Mouse (Mus musculus) bone marrow, adult 2 months (tissue): ENCODE data around the gene Mthfd2l. TPM values are rescaled to one million over a fixed set of nuclear protein-coding genes. Genes with fewer than 3 reads are reported as not detected.

ENCODE experiments used
- H3K27ac ChIP-seq: fragments of 200-500 bp; 2 replicates; pipeline ENCODE4 v1.5.1; 2012; ENCODE audit warnings: low read depth, mild to moderate bottlenecking, control low read depth, inconsistent platforms, low read length; ENCODE audit not compliant: control insufficient read depth, poor library complexity, insufficient read depth
- H3K4me1 ChIP-seq: fragments of 200-500 bp; 2 replicates; pipeline ENCODE4 v1.6.1; 2011; ENCODE audit warnings: low read length; ENCODE audit not compliant: control insufficient read depth, insufficient read depth
- H3K4me3 ChIP-seq: fragments of 200-500 bp; replicated peaks from 2 replicates; pipeline ENCODE3; 2011; ENCODE audit warnings: mild to moderate bottlenecking, low read depth, low read length, control low read depth; ENCODE audit not compliant: control insufficient read depth
- CTCF ChIP-seq: fragments of 200-500 bp; IDR thresholded peaks from 2 replicates; pipeline ENCODE4 v1.5.1; 2011; ENCODE audit warnings: low read length, control low read depth; ENCODE audit not compliant: control insufficient read depth, insufficient read depth
- POLR2A ChIP-seq: fragments of 200-500 bp; IDR thresholded peaks from 2 replicates; pipeline ENCODE4 v1.6.1; 2011; ENCODE audit warnings: low read depth, mild to moderate bottlenecking, control low read depth, low read length, borderline replicate concordance; ENCODE audit not compliant: control insufficient read depth
- WGBS: fragments of 180-500 bp; shearing (Covaris S2); methylation state at CpG from one replicate; pipeline ENCODE4 v1.1.7; 2018; 5-methylcytosine and 5-hydroxymethylcytosine counted together
- polyA plus RNA-seq: library from polyadenylated mRNA; stranded (reverse); fragments of >200 nt; gene quantifications from 2 replicates; pipeline ENCODE4 v1.2.4, GENCODE M21; 2011; ENCODE audit warnings: low replicate concordance; ENCODE audit not compliant: missing spikeins, insufficient read depth, insufficient read length

Mthfd2l gene
- polyA plus RNA-seq, 1 experiment = 3.4 TPM

DNA sequence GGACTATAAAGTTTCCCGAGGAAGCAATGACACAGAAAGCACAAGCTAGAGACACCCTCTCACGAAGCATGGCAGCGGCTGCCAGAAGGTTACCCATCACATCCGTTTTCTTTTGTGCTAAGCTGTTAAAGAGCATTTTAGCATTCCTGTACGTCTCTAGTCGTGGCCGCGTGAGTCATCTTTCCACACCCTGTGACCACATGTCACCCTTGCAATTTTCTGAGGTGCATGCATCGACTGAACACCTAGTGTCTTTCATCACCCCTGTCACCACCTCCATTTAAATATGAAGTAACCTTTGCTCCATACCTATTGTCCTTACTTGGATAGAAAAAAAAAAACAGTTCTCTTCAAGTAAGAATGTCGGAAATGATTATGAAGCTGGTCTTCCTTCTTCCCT, 84.3 kb downstream of the Mthfd2l start:
- TF ChIP-seq CTCF (no peak), POLR2A (no peak)
- WGBS = 83% methylated on average over 10 of the region's 10 CpGs
- Histone ChIP-seq H3K27ac (no peak overlapping the region), H3K4me1 (no peaks in the 10 kb centered on the region; the same call in 1 of the 2 replicates), H3K4me3 (no peak overlapping the region)

DNA sequence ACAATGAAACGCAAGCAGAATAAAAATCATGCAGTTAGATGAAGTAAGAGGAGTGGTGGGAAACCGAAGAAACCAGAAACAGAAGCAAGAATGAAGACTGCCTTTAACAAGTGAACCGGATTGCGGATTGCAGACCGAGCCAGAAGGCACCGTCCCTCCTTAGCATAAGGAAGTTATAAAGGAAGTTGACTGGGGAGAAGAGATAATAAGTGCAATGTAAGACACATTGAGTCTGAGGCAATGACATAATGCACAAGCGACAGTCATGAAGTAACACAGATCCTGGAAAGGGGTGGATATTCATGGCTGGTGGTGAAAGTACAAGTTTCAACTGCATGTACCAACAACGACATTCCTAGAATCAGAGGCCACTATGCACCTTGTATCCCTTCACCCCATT, 92.2 kb downstream of the Mthfd2l start:
- no peak overlapping the region for H3K4me3 ChIP-seq
- no peak overlapping the region for H3K27ac ChIP-seq
- H3K4me1 ChIP-seq = no peaks in the 10 kb centered on the region; the same call in 1 of the 2 replicates
- 28% methylated on average over 8 of the region's 8 CpGs for WGBS
- TF ChIP-seq CTCF = no peak
- no peak for TF ChIP-seq POLR2A

DNA sequence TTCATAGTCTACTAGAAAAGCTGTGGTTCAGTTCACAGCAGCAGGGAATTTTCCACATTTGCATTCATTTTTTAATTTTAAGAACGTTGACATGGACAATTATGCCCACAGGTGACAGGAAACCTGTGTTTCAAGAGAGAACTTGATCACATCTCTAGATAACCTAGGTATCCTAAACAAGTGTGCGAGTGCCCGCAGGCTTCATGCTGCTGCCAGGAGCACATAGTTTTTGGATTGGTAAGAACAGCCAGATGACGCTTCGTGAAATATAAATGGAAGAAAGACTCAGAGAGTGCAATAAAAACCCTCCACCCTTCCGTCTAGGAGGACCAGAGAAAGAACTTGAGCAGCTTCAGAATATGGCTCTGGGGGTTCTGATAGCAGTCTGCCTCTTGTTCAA, 96.2 kb downstream of the Mthfd2l start, which contains the start of gene Epgn:
Gene Epgn (plus strand): TSS at position 301 of the 400 bp plus-strand sequence.
- 76% methylated on average over 6 of the region's 6 CpGs for WGBS
- no peak for TF ChIP-seq POLR2A
- no peak for TF ChIP-seq CTCF

DNA sequence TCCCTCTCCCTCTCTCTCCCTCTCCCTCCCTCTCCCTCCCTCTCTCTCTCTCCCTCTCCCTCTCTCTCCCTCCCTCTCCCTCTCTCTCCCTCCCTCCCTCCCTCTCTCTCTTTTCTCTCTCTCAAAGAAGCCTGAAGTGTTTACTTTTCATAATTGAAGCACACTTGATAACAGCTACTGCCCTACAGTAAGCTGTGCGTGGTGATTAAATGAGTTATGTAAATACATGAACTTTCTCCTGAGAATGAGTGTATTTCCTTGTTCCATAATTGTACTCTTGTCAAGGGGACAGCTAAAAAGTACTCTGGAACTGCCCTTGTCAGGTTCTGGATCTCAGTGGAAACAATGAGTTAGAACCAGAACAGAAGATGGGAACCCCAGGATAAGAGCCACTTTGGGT, 96.9 kb downstream of the Mthfd2l start:
- no peaks in the 10 kb centered on the region; the same call in 1 of the 2 replicates for H3K4me1 ChIP-seq
- H3K4me3 ChIP-seq = no peak overlapping the region
- TF ChIP-seq POLR2A (no peak), CTCF (no peak)
- no peak overlapping the region for H3K27ac ChIP-seq
- 77% methylated on average over 1 of the region's 1 CpGs for WGBS

More for the DNA sequence above, 96.2 kb downstream of the Mthfd2l start, which contains the start of gene Epgn:
- H3K4me3 ChIP-seq = no peak within 1 kb of the TSS
- H3K27ac ChIP-seq = no peak within 1 kb of the TSS
- H3K4me1 ChIP-seq = no peaks in the 10 kb centered on the region; the same call in 1 of the 2 replicates

DNA sequence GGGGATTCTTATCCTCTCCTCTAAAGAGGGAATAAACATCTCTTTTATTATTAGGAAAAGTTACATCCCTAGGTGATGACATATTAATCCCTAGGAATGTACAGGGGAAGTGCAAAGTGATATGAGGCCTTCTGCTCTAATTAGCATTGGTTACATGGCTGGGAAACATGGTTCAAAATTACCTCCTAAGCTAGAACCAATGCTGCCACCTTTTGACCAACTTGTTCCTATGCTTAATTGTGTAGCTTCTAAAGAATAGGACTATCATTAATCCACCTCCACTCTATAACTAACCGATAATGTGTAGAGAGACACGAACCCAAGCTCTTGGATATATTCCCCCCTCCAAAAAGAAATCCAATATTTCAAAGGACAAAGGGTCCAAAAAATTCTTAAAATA, 99.7 kb downstream of the Mthfd2l start:
- Histone ChIP-seq H3K27ac (no peak overlapping the region), H3K4me3 (no peak overlapping the region), H3K4me1 (no peaks in the 10 kb centered on the region; the same call in 1 of the 2 replicates)
- WGBS = 79% methylated on average over 2 of the region's 2 CpGs
- TF ChIP-seq POLR2A = no peak
- TF ChIP-seq CTCF = no peak

DNA sequence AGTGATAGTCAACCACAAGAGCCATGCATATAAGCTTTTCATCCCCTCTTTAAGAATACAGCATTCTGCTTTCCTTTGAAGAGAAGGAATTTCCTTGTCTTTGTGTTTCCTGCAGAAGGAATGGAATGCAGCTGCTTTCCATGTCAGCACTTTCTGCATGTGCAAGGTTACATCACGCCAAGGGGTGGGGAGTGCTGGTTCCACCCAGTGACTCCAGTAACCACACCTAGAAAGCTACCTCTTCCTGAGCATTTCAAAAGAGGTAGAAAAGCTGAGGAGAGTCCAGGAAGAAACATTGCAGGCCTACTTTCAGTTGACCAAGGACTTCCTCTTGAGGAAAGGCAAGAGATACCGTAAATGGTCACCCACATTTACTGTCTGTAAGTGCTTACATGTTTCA, 104.4 kb downstream of the Mthfd2l start:
- 25% methylated on average over 2 of the region's 2 CpGs for WGBS
- H3K4me1 ChIP-seq = no peaks in the 10 kb centered on the region; the same call in 1 of the 2 replicates
- TF ChIP-seq POLR2A (no peak), CTCF (no peak)
- H3K4me3 ChIP-seq = no peak overlapping the region
- no peak overlapping the region for H3K27ac ChIP-seq

DNA sequence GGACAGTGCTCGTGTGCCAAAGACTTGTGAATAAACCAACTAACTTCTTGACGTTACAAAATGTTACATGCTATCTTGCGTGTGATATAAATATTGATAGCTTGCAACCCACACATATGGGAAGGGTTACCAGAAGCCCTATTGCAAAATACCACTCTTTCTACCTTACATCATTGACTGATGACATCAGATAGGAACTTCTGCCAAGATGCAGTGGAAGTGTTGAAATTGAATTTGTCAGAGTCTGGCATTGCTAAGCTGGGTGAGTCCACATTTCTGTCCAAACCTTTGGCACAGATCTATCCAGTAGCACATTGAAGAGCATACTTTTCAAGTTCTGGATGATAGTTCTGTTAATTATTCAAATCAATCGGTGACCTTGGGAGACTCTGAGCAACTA, 105.7 kb downstream of the Mthfd2l start:
- TF ChIP-seq CTCF = no peak
- TF ChIP-seq POLR2A = no peak
- no peak overlapping the region for H3K4me3 ChIP-seq
- WGBS = 60% methylated on average over 4 of the region's 4 CpGs
- H3K4me1 ChIP-seq = no peaks in the 10 kb centered on the region; the same call in 1 of the 2 replicates
- no peak overlapping the region for H3K27ac ChIP-seq

DNA sequence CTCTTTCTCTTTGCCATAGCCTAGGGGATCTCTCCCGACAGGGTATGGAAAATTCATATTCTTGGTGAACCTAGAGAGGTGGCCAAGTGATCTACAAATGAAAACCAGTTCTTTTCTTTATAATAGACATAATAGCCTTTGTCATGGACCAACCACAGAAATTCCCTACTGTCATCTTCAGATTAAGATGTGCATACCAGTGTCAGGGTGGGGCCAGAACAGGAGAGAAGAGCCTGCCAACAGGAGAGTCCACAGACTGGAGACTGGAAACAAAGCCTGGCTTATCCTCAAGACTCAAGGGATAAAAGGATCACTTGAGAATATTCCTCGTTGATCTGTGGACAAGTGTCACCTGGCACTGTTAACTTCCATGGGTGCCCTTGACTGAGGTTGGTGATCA, 106.8 kb downstream of the Mthfd2l start:
- no peak for TF ChIP-seq CTCF
- no peak for TF ChIP-seq POLR2A
- WGBS = 68% methylated on average over 2 of the region's 2 CpGs
- H3K4me3 ChIP-seq = no peak overlapping the region

DNA sequence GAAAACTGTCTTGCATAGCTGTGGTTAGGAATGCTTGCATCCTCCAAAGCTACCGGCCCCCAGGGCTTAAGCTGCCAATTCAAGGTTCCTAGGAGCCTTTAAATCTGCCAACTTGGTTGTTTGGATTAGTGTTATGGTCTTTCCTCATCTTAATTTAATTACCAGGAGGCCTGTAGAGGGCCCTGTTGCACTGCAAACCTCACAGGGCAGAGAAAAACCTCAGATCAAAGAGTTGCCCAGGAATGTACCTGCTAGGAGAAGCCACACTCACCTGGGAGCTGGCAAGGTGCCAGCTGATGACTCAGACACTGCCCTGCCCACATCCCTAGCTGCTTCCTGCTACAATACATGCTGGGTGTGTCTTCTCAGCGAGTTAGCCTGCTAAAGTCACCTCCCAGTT, 107.6 kb downstream of the Mthfd2l start:
- WGBS = 5% methylated on average over 2 of the region's 2 CpGs
- Histone ChIP-seq H3K27ac (no peak overlapping the region), H3K4me3 (no peak overlapping the region), H3K4me1 (no peaks in the 10 kb centered on the region; the same call in 1 of the 2 replicates)
- TF ChIP-seq CTCF (no peak), POLR2A (no peak)

More for the DNA sequence above, 106.8 kb downstream of the Mthfd2l start:
- Histone ChIP-seq H3K4me1 (no peaks in the 10 kb centered on the region; the same call in 1 of the 2 replicates), H3K27ac (no peak overlapping the region)
